In genomic region chr4:35157815-35158214, GRCm38 (mm10) we compare ENCODE assay signal across 14 mouse cellular contexts. TPM values are rescaled to one million over a fixed set of nuclear protein-coding genes. Genes with fewer than 3 reads are reported as not detected.
A peak's percentile ranks its signal among the peaks of the same experiment; 100 is the strongest.
DNase-seq lines count a peak whose midpoint lies in the region; ATAC-seq and TF ChIP-seq lines count a peak whose summit lies in the region.
"Had no signal": no experiment of that assay in that cellular context is flagged by ENCODE, and none has a peak within 500 bp of the region (broad histone marks: within the 10 kb centered on the region; RNA-seq: fewer than 3 reads in every experiment).

No protein-coding gene starts in this region.

- no peak for TF ChIP-seq CTCF in E14TG2a.4 (conservative IDR thresholded peaks at IDR 0.05; ENCODE audit: low read length)
- TF ChIP-seq CTCF in liver, postnatal 0 days (IDR thresholded peaks at IDR 0.05; ENCODE audit: low read depth), result no peak
- TF ChIP-seq CTCF in layer of hippocampus, adult 2 months (conservative IDR thresholded peaks at IDR 0.05), result no peak

- WGBS in intestine, embryonic 14.5 days, result 69% methylated on average over 11 of the region's 11 CpGs
- WGBS in intestine, embryonic 15.5 days, result 63% methylated on average over 11 of the region's 11 CpGs
- 44% methylated on average over 11 of the region's 11 CpGs for WGBS in liver, postnatal 0 days (ENCODE audit: insufficient replicate concordance)

- H3K27ac ChIP-seq in intestine, embryonic 14.5 days (ENCODE audit: low read depth), result no peak overlapping the region
- no peak overlapping the region for H3K27ac ChIP-seq in intestine, embryonic 15.5 days
- 0 out of 2 replicates have a peak overlapping the region, but pooled peaks have one; percentile 34 for H3K27ac ChIP-seq in liver, postnatal 0 days (ENCODE audit: low read depth)
- no peak overlapping the region for H3K27ac ChIP-seq in layer of hippocampus, adult 2 months

- no peak for ATAC-seq in intestine, embryonic 14.5 days (replicated peaks; ENCODE audit: low FRiP score, low TSS enrichment, low read depth)
- ATAC-seq in intestine, embryonic 15.5 days, result no peak
- peak; percentile 52 for ATAC-seq in common myeloid progenitor, adult 5-6 weeks (replicated peaks; ENCODE audit: low read depth, poor library complexity, severe bottlenecking)
- no peak for ATAC-seq in liver, postnatal 0 days

- no peaks in the 10 kb centered on the region for H3K9me3 ChIP-seq in intestine, embryonic 14.5 days (ENCODE audit: control insufficient read depth, low read length)
- no peaks in the 10 kb centered on the region for H3K9me3 ChIP-seq in intestine, embryonic 15.5 days
- no peaks in the 10 kb centered on the region for H3K9me3 ChIP-seq in E14TG2a.4 (ENCODE audit: low read length)
- no peaks in the 10 kb centered on the region for H3K9me3 ChIP-seq in liver, postnatal 0 days (ENCODE audit: low read length)
- H3K9me3 ChIP-seq: heart, embryonic 10.5 days; limb, embryonic 12.5 days; midbrain, embryonic 12.5 days had no signal

- H3K27me3 ChIP-seq in intestine, embryonic 14.5 days (replicated peaks; ENCODE audit: control insufficient read depth, insufficient read depth, low read length), result no peaks in the 10 kb centered on the region
- no peaks in the 10 kb centered on the region for H3K27me3 ChIP-seq in intestine, embryonic 15.5 days (replicated peaks)
- peaks cover 15% of the 10 kb centered on the region for H3K27me3 ChIP-seq in E14TG2a.4 (ENCODE audit: insufficient read depth, low read length)
- H3K27me3 ChIP-seq in liver, postnatal 0 days (ENCODE audit: insufficient read depth, low read length), result no peaks in the 10 kb centered on the region
- H3K27me3 ChIP-seq: limb, embryonic 12.5 days had no signal

- H3K4me1 ChIP-seq in intestine, embryonic 14.5 days (replicated peaks; ENCODE audit: control insufficient read depth, insufficient read depth, low read length), result peaks cover 14% of the 10 kb centered on the region; the same call in 1 of the 2 replicates
- peaks cover 4% of the 10 kb centered on the region; the same call in 1 of the 2 replicates for H3K4me1 ChIP-seq in intestine, embryonic 15.5 days (replicated peaks)
- H3K4me1 ChIP-seq in E14TG2a.4 (replicated peaks; ENCODE audit: low read depth, low read length), result peaks cover 17% of the 10 kb centered on the region
- H3K4me1 ChIP-seq in liver, postnatal 0 days (ENCODE audit: insufficient read depth), result peaks cover 18% of the 10 kb centered on the region

- no peaks in the 10 kb centered on the region for H3K36me3 ChIP-seq in intestine, embryonic 14.5 days (ENCODE audit: control insufficient read depth, insufficient read depth, low read length)
- no peaks in the 10 kb centered on the region for H3K36me3 ChIP-seq in intestine, embryonic 15.5 days
- H3K36me3 ChIP-seq in E14TG2a.4 (ENCODE audit: insufficient read depth, low read length), result no peaks in the 10 kb centered on the region
- H3K36me3 ChIP-seq in liver, postnatal 0 days (replicated peaks; ENCODE audit: insufficient read depth, low read length), result no peaks in the 10 kb centered on the region
- H3K36me3 ChIP-seq: heart, embryonic 10.5 days; limb, embryonic 12.5 days; midbrain, embryonic 12.5 days had no signal

- no peak overlapping the region for H3K4me3 ChIP-seq in intestine, embryonic 14.5 days (ENCODE audit: low read depth, low read length)
- H3K4me3 ChIP-seq in intestine, embryonic 15.5 days (replicated peaks), result no peak overlapping the region
- peak overlapping the region; percentile 89; the same call in 1 of the 2 replicates for H3K4me3 ChIP-seq in E14TG2a.4 (replicated peaks; ENCODE audit: low read length)
- H3K4me3 ChIP-seq in liver, postnatal 0 days (ENCODE audit: low read depth, low read length), result peak overlapping the region; percentile 71
- H3K4me3 ChIP-seq in layer of hippocampus, adult 2 months, result no peak overlapping the region

- H3K4me2 ChIP-seq in intestine, embryonic 14.5 days (ENCODE audit: low read length), result peak overlapping the region; percentile 88; the same call in 1 of the 2 replicates
- H3K4me2 ChIP-seq in intestine, embryonic 15.5 days (replicated peaks), result no peak overlapping the region; the same call in 1 of the 2 replicates
- peak overlapping the region; percentile 77 for H3K4me2 ChIP-seq in liver, postnatal 0 days (ENCODE audit: low read depth, low read length)

- TF ChIP-seq EP300 in liver, postnatal 0 days (IDR thresholded peaks at IDR 0.05; ENCODE audit: low read depth), result no peak

- no peak for DNase-seq in intestine, embryonic 14.5 days (ENCODE audit: low spot score)
- DNase-seq in liver, postnatal 0 days, result no peak
- no peak for DNase-seq in layer of hippocampus, adult 2 months (ENCODE audit: low spot score in 2 of 2)
- DNase-seq in kidney, postnatal 10 days, result no peak
- no peak for DNase-seq in ovary, postnatal 14 days (ENCODE audit: low spot score)

- no peak overlapping the region for H3K9ac ChIP-seq in intestine, embryonic 14.5 days (ENCODE audit: low read length)
- H3K9ac ChIP-seq in intestine, embryonic 15.5 days, result no peak overlapping the region
- peak overlapping the region; percentile 75; the same call in 1 of the 2 replicates for H3K9ac ChIP-seq in liver, postnatal 0 days (replicated peaks)

RNA-seq across cellular contexts. Expression of gene Mob3b, which starts 0.5 kb away (rescaled TPM):
- polyA plus RNA-seq in intestine, embryonic 14.5 days (2014; fragmentation: Nextera tagmentation; extraction: Ambion mirVana), result 21.2 and 21.3 TPM in 2 replicates
- polyA plus RNA-seq in intestine, embryonic 15.5 days (2015; fragmentation: Nextera tagmentation; extraction: Ambion mirVana), result 30.2 and 32.1 TPM in 2 replicates
- total RNA-seq in common myeloid progenitor, adult 5-6 weeks (2017), result 3.0 and 3.4 TPM in 2 replicates
- polyA plus RNA-seq in liver, postnatal 0 days (2015; fragmentation: Nextera tagmentation; extraction: Ambion mirVana), result 13.6 and 14.2 TPM in 2 replicates
- 1 to 10 TPM; 4.5 to 4.7 TPM for total RNA-seq in layer of hippocampus, adult 2 months (2021)

RNA-seq across cellular contexts. Expression of gene Ifnk, which starts 6.0 kb away (rescaled TPM):
- 0.23 and 0.70 TPM in 2 replicates for polyA plus RNA-seq in intestine, embryonic 14.5 days (2014; fragmentation: Nextera tagmentation; extraction: Ambion mirVana)
- 0.49 and 0.64 TPM in 2 replicates for polyA plus RNA-seq in intestine, embryonic 15.5 days (2015; fragmentation: Nextera tagmentation; extraction: Ambion mirVana)
- total RNA-seq in common myeloid progenitor, adult 5-6 weeks (2017), result not detected in 2 replicates
- polyA plus RNA-seq in liver, postnatal 0 days (2015; fragmentation: Nextera tagmentation; extraction: Ambion mirVana), result 0.27 and 0.50 TPM in 2 replicates
- total RNA-seq in layer of hippocampus, adult 2 months (2021), result not detected
- total RNA-seq: layer of hippocampus, postnatal 14 days had no signal
- polyA plus RNA-seq: brain, embryonic 14.5 days; urinary bladder, adult 2 months had no signal

Comparison
In these comparisons a context has a peak if more than half of its experiments do, and no peak if none do; other contexts are left out.
1. H3K4me3 ChIP-seq: peak in E14TG2a.4 (single experiment) and liver, postnatal 0 days (single experiment); none in intestine, embryonic 14.5 days (single experiment), intestine, embryonic 15.5 days (single experiment) and layer of hippocampus, adult 2 months (single experiment).